Comparison of ENCODE assay signal across 12 mouse cellular contexts in genomic region chr5:124872033-124872432, GRCm38 (mm10). TPM values are rescaled to one million over a fixed set of nuclear protein-coding genes. Genes with fewer than 3 reads are reported as not detected.
DNase-seq lines count a peak whose midpoint lies in the region; ATAC-seq lines count a peak whose summit lies in the region.
"Had no signal": no experiment of that assay in that cellular context is flagged by ENCODE, and none has a peak within 500 bp of the region (broad histone marks: within the 10 kb centered on the region; RNA-seq: fewer than 3 reads in every experiment).

No protein-coding gene starts in this region.

- peaks cover 31% of the 10 kb centered on the region for H3K36me3 ChIP-seq in heart, embryonic 10.5 days

- intact Hi-C loops in heart, postnatal 36 days (cut with DNase I), result no loop called here

- H3K27ac ChIP-seq in heart, embryonic 10.5 days, result no peak overlapping the region
- H3K27ac ChIP-seq: limb, embryonic 10.5 days had no signal

- no peaks in the 10 kb centered on the region for H3K9me3 ChIP-seq in heart, embryonic 10.5 days
- H3K9me3 ChIP-seq: limb, embryonic 10.5 days; megakaryocyte, embryonic 14.5 days had no signal

- ATAC-seq in cerebellum, adult (ENCODE audit: insufficient number of reproducible peaks, low FRiP score, low TSS enrichment), result no peak

- no peaks in the 10 kb centered on the region for H3K27me3 ChIP-seq in heart, embryonic 10.5 days (ENCODE audit: insufficient read depth, poor library complexity, severe bottlenecking)
- H3K27me3 ChIP-seq: megakaryocyte, embryonic 14.5 days had no signal

- 44% methylated on average over 2 of the region's 2 CpGs for WGBS in heart, embryonic 10.5 days

- H3K4me1 ChIP-seq in heart, embryonic 10.5 days, result peaks cover 38% of the 10 kb centered on the region

- DNase-seq in heart, adult 11 months, result peak; percentile 92
- DNase-seq in heart, embryonic 10.5 days (ENCODE audit: low spot score), result no peak
- peak; percentile 23 to 43 for DNase-seq in urinary bladder, postnatal 36 days (ENCODE audit: low spot score in 2 of 2)
- no peak for DNase-seq in urinary bladder, postnatal 4 days (ENCODE audit: low spot score in 2 of 2)
- DNase-seq in heart, postnatal 36 days, result peak; percentile 34 to 40
- DNase-seq in right cerebral cortex, adult 18-20 months, result no peak
- DNase-seq in cerebellum, adult 8-10 months, result no peak
- DNase-seq: cerebellum, adult 9-10 months; gastrocnemius, postnatal 10 days had no signal

- no peak overlapping the region for H3K4me3 ChIP-seq in heart, embryonic 10.5 days
- H3K4me3 ChIP-seq: limb, embryonic 10.5 days had no signal

RNA-seq across cellular contexts. Expression of gene Zfp664, which starts 9.5 kb away (rescaled TPM):
- polyA plus RNA-seq in heart, embryonic 10.5 days (2016; fragmentation: Nextera tagmentation; extraction: Ambion mirVana), result 61.4 and 91.2 TPM in 2 replicates
- 10 to 100 TPM; 39.7 to 43.4 TPM for total RNA-seq in heart, postnatal 36 days (2021)

RNA-seq across cellular contexts. Expression of gene Ccdc92, which starts 9.8 kb away (rescaled TPM):
- polyA plus RNA-seq in heart, embryonic 10.5 days (2016; fragmentation: Nextera tagmentation; extraction: Ambion mirVana), result 5.0 and 7.8 TPM in 2 replicates
- 1 to 10 TPM in 1 of 2 experiments, under 1 TPM in 1; 0.73 to 1.2 TPM for total RNA-seq in heart, postnatal 36 days (2021)

Comparison
In these comparisons a context has a peak if more than half of its experiments do, and no peak if none do; other contexts are left out.
1. DNase-seq: peak in heart, adult 11 months (single experiment), urinary bladder, postnatal 36 days (2 of 2) and heart, postnatal 36 days (2 of 2); none in heart, embryonic 10.5 days (single experiment), urinary bladder, postnatal 4 days (0 of 2), right cerebral cortex, adult 18-20 months (single experiment) and cerebellum, adult 8-10 months (single experiment).